In genomic region chr2:158667671-158668432, GRCm38 (mm10) we compare ENCODE assay signal across 9 mouse cellular contexts. TPM values are rescaled to one million over a fixed set of nuclear protein-coding genes. Genes with fewer than 3 reads are reported as not detected.
DNase-seq lines count a peak whose midpoint lies in the region; ATAC-seq and TF ChIP-seq lines count a peak whose summit lies in the region.
"Had no signal": no experiment of that assay in that cellular context is flagged by ENCODE, and none has a peak within 500 bp of the region (broad histone marks: within the 10 kb centered on the region; RNA-seq: fewer than 3 reads in every experiment).

No protein-coding gene starts in this region.

- H3K4me3 ChIP-seq in forebrain, embryonic 10.5 days, result peak overlapping the region; percentile 70
- peak overlapping the region; percentile 54 for H3K4me3 ChIP-seq in hindbrain, embryonic 12.5 days
- peak overlapping the region; percentile 79 for H3K4me3 ChIP-seq in midbrain, postnatal 0 days (ENCODE audit: low read depth, low read length)
- H3K4me3 ChIP-seq in stomach, postnatal 0 days (ENCODE audit: low read depth, low read length), result peak overlapping the region; percentile 44

- WGBS in forebrain, embryonic 10.5 days, result under 1% methylated on average over 54 of the region's 54 CpGs
- 2% methylated on average over 54 of the region's 54 CpGs for WGBS in hindbrain, embryonic 12.5 days
- WGBS in midbrain, postnatal 0 days, result under 1% methylated on average over 52 of the region's 54 CpGs
- WGBS in stomach, postnatal 0 days, result under 1% methylated on average over 53 of the region's 54 CpGs

- no peaks in the 10 kb centered on the region for H3K36me3 ChIP-seq in forebrain, embryonic 10.5 days (replicated peaks)
- no peaks in the 10 kb centered on the region for H3K36me3 ChIP-seq in hindbrain, embryonic 12.5 days
- no peaks in the 10 kb centered on the region for H3K36me3 ChIP-seq in midbrain, postnatal 0 days (ENCODE audit: insufficient read depth, low read length)
- H3K36me3 ChIP-seq in stomach, postnatal 0 days (ENCODE audit: control insufficient read depth, insufficient read depth, low read length), result no peaks in the 10 kb centered on the region

- ATAC-seq in hindbrain, embryonic 12.5 days (ENCODE audit: low FRiP score), result peak; percentile 53
- peak; percentile 70 for ATAC-seq in midbrain, postnatal 0 days (ENCODE audit: low FRiP score)
- peak; percentile 33 for ATAC-seq in stomach, postnatal 0 days (ENCODE audit: low FRiP score, low TSS enrichment)

- peak overlapping the region; percentile 70 for H3K9ac ChIP-seq in hindbrain, embryonic 12.5 days
- H3K9ac ChIP-seq in midbrain, postnatal 0 days (replicated peaks; ENCODE audit: low read length, poor library complexity, severe bottlenecking), result peak overlapping the region; percentile 90
- 0 out of 2 replicates have a peak overlapping the region, but pooled peaks have one; percentile 31 for H3K9ac ChIP-seq in stomach, postnatal 0 days (ENCODE audit: low read length)

- DNase-seq in adrenal gland, adult (ENCODE audit: inconsistent age in 2 of 2, low spot score in 1 of 2), result peak; percentile 46 to 78
- DNase-seq in adrenal gland, postnatal 4 days (ENCODE audit: low spot score in 2 of 2), result no peak
- DNase-seq in Muller cell, postnatal 12 days (ENCODE audit: inconsistent ontology term), result peak; percentile 49
- peak; percentile 59 for DNase-seq in forebrain, embryonic 10.5 days (ENCODE audit: extremely low spot score, low spot score)
- DNase-seq in left cerebral cortex, postnatal 4 days, result peak; percentile 27
- DNase-seq in midbrain, postnatal 0 days (ENCODE audit: low spot score), result peak; percentile 50
- DNase-seq in stomach, postnatal 0 days (ENCODE audit: low spot score), result no peak

- TF ChIP-seq CTCF in midbrain, postnatal 0 days (IDR thresholded peaks at IDR 0.05), result peak; percentile 60
- TF ChIP-seq CTCF in stomach, postnatal 0 days (IDR thresholded peaks at IDR 0.05; ENCODE audit: low read depth), result peak; percentile 37

- peak overlapping the region; percentile 76 for H3K27ac ChIP-seq in forebrain, embryonic 10.5 days
- 0 out of 2 replicates have a peak overlapping the region, but pooled peaks have one; percentile 40 for H3K27ac ChIP-seq in hindbrain, embryonic 12.5 days
- peak overlapping the region; percentile 74 for H3K27ac ChIP-seq in midbrain, postnatal 0 days (ENCODE audit: low read depth, low read length)
- H3K27ac ChIP-seq in stomach, postnatal 0 days (replicated peaks), result 0 out of 2 replicates have a peak overlapping the region, but pooled peaks have one; percentile 18

- H3K27me3 ChIP-seq in forebrain, embryonic 10.5 days (ENCODE audit: poor library complexity, severe bottlenecking), result peaks cover 70% of the 10 kb centered on the region
- peaks cover 52% of the 10 kb centered on the region for H3K27me3 ChIP-seq in hindbrain, embryonic 12.5 days
- H3K27me3 ChIP-seq in midbrain, postnatal 0 days (ENCODE audit: insufficient read depth, low read length), result no peaks in the 10 kb centered on the region
- peaks cover 14% of the 10 kb centered on the region; the same call in 1 of the 2 replicates for H3K27me3 ChIP-seq in stomach, postnatal 0 days (ENCODE audit: control insufficient read depth, insufficient read depth, low read length)

- H3K9me3 ChIP-seq in forebrain, embryonic 10.5 days, result no peaks in the 10 kb centered on the region; the same call in 1 of the 2 replicates
- no peaks in the 10 kb centered on the region for H3K9me3 ChIP-seq in hindbrain, embryonic 12.5 days (replicated peaks)
- H3K9me3 ChIP-seq in midbrain, postnatal 0 days (ENCODE audit: low read length), result no peaks in the 10 kb centered on the region
- no peaks in the 10 kb centered on the region for H3K9me3 ChIP-seq in stomach, postnatal 0 days (ENCODE audit: control insufficient read depth, low read length)

- H3K4me2 ChIP-seq in hindbrain, embryonic 12.5 days (replicated peaks), result peak overlapping the region; percentile 99
- peak overlapping the region; percentile 82 for H3K4me2 ChIP-seq in midbrain, postnatal 0 days (ENCODE audit: low read depth, low read length, poor library complexity, severe bottlenecking)
- peak overlapping the region; percentile 59 for H3K4me2 ChIP-seq in stomach, postnatal 0 days (replicated peaks; ENCODE audit: low read depth)

- intact Hi-C loops in left cerebral cortex, postnatal 4 days (cut with DNase I), result loop anchor here (5.0 kb wide), 1 partner anchor 79 kb away; no protein-coding TSS in a partner anchor

- no peak for TF ChIP-seq EP300 in stomach, postnatal 0 days (optimal IDR thresholded peaks at IDR 0.05)

- H3K4me1 ChIP-seq in forebrain, embryonic 10.5 days, result peaks cover 67% of the 10 kb centered on the region
- peaks cover 39% of the 10 kb centered on the region for H3K4me1 ChIP-seq in hindbrain, embryonic 12.5 days
- peaks cover 24% of the 10 kb centered on the region for H3K4me1 ChIP-seq in midbrain, postnatal 0 days (ENCODE audit: insufficient read depth, low read length)
- peaks cover 3% of the 10 kb centered on the region; the same call in 1 of the 2 replicates for H3K4me1 ChIP-seq in stomach, postnatal 0 days (replicated peaks; ENCODE audit: control insufficient read depth, insufficient read depth)

RNA-seq across cellular contexts. Expression of gene Ppp1r16b, which starts 2.7 kb away (rescaled TPM):
- total RNA-seq in adrenal gland, postnatal 4 days (2021), result 10 to 100 TPM; 15.7 to 16.9 TPM
- 2.2 and 2.3 TPM in 2 replicates for polyA plus RNA-seq in forebrain, embryonic 10.5 days (2016; fragmentation: Nextera tagmentation; extraction: Ambion mirVana)
- 3.7 and 3.8 TPM in 2 replicates for polyA plus RNA-seq in hindbrain, embryonic 12.5 days (2016; fragmentation: Nextera tagmentation; extraction: Ambion mirVana)
- 10 to 100 TPM; 50.2 to 51.0 TPM for total RNA-seq in left cerebral cortex, postnatal 4 days (2021)
- 30.8 and 32.2 TPM in 2 replicates for total RNA-seq in midbrain, postnatal 0 days (2014; rRNA removed)
- polyA plus RNA-seq in midbrain, postnatal 0 days (2015; fragmentation: Nextera tagmentation; extraction: Ambion mirVana), result 31.0 and 31.6 TPM in 2 replicates
- polyA plus RNA-seq in stomach, postnatal 0 days (2015; fragmentation: Nextera tagmentation; extraction: Ambion mirVana), result 2.0 and 2.1 TPM in 2 replicates

RNA-seq across cellular contexts. Expression of gene Actr5, which starts 43.2 kb away (rescaled TPM):
- 10 to 100 TPM; 17.1 to 18.2 TPM for total RNA-seq in adrenal gland, postnatal 4 days (2021)
- 14.1 and 17.0 TPM in 2 replicates for polyA plus RNA-seq in forebrain, embryonic 10.5 days (2016; fragmentation: Nextera tagmentation; extraction: Ambion mirVana)
- polyA plus RNA-seq in hindbrain, embryonic 12.5 days (2016; fragmentation: Nextera tagmentation; extraction: Ambion mirVana), result 21.1 and 23.7 TPM in 2 replicates
- total RNA-seq in left cerebral cortex, postnatal 4 days (2021), result 10 to 100 TPM; 14.3 to 15.5 TPM
- 18.5 and 25.4 TPM in 2 replicates for total RNA-seq in midbrain, postnatal 0 days (2014; rRNA removed)
- polyA plus RNA-seq in midbrain, postnatal 0 days (2015; fragmentation: Nextera tagmentation; extraction: Ambion mirVana), result 8.8 and 10.6 TPM in 2 replicates
- 5.1 and 5.2 TPM in 2 replicates for polyA plus RNA-seq in stomach, postnatal 0 days (2015; fragmentation: Nextera tagmentation; extraction: Ambion mirVana)

RNA-seq across cellular contexts. Expression of gene Slc32a1, which starts 57.3 kb away (rescaled TPM):
- total RNA-seq in adrenal gland, postnatal 4 days (2021), result under 1 TPM in 1 of 2 experiments, not detected in 1; 0.54 TPM
- 0.14 and 0.47 TPM in 2 replicates for polyA plus RNA-seq in forebrain, embryonic 10.5 days (2016; fragmentation: Nextera tagmentation; extraction: Ambion mirVana)
- 3.5 and 4.3 TPM in 2 replicates for polyA plus RNA-seq in hindbrain, embryonic 12.5 days (2016; fragmentation: Nextera tagmentation; extraction: Ambion mirVana)
- 10 to 100 TPM; 41.8 to 59.9 TPM for total RNA-seq in left cerebral cortex, postnatal 4 days (2021)
- total RNA-seq in midbrain, postnatal 0 days (2014; rRNA removed), result 53.9 and 63.6 TPM in 2 replicates
- polyA plus RNA-seq in midbrain, postnatal 0 days (2015; fragmentation: Nextera tagmentation; extraction: Ambion mirVana), result 14.3 and 14.4 TPM in 2 replicates
- not detected in 2 replicates for polyA plus RNA-seq in stomach, postnatal 0 days (2015; fragmentation: Nextera tagmentation; extraction: Ambion mirVana)
- total RNA-seq: gastrocnemius, postnatal 36 days had no signal

Comparison
In these comparisons a context has a peak if more than half of its experiments do, and no peak if none do; other contexts are left out.
1. DNase-seq: peak in adrenal gland, adult (2 of 2), Muller cell, postnatal 12 days (single experiment), forebrain, embryonic 10.5 days (single experiment), left cerebral cortex, postnatal 4 days (single experiment) and midbrain, postnatal 0 days (single experiment); none in adrenal gland, postnatal 4 days (0 of 2) and stomach, postnatal 0 days (single experiment).
2. H3K27ac ChIP-seq: peak in every context shown above with its lines; median percentile 76 in forebrain, embryonic 10.5 days; 74 in midbrain, postnatal 0 days; 40 in hindbrain, embryonic 12.5 days; 18 in stomach, postnatal 0 days.
3. H3K9ac ChIP-seq: peak in every context shown above with its lines; median percentile 90 in midbrain, postnatal 0 days; 70 in hindbrain, embryonic 12.5 days; 31 in stomach, postnatal 0 days.
4. Peak in every context shown above with its lines, with median percentiles within 50 percentile points of each other: H3K4me3 ChIP-seq, ATAC-seq and H3K4me2 ChIP-seq.